Comparison of ENCODE assay signal across 21 mouse cellular contexts in genomic region chr5:27322895-27323792, GRCm38 (mm10).
DNase-seq lines count a peak whose midpoint lies in the region; ATAC-seq and TF ChIP-seq lines count a peak whose summit lies in the region.
"Had no signal": no experiment of that assay in that cellular context is flagged by ENCODE, and none has a peak within 500 bp of the region (broad histone marks: within the 10 kb centered on the region; RNA-seq: fewer than 3 reads in every experiment).

No protein-coding gene starts in this region.

- 77% methylated on average over 3 of the region's 3 CpGs for WGBS in forebrain, embryonic 13.5 days
- 77% methylated on average over 3 of the region's 3 CpGs for WGBS in forebrain, postnatal 0 days
- WGBS in hindbrain, embryonic 15.5 days = 64% methylated on average over 3 of the region's 3 CpGs
- 86% methylated on average over 3 of the region's 3 CpGs for WGBS in hindbrain, embryonic 10.5 days
- 53% methylated on average over 3 of the region's 3 CpGs for WGBS in midbrain, embryonic 15.5 days
- WGBS in midbrain, embryonic 10.5 days = 86% methylated on average over 3 of the region's 3 CpGs

- TF ChIP-seq CTCF in forebrain, postnatal 0 days (IDR thresholded peaks at IDR 0.05; ENCODE audit: low read depth) = no peak

- no peak overlapping the region for H3K9ac ChIP-seq in forebrain, embryonic 13.5 days
- H3K9ac ChIP-seq in forebrain, postnatal 0 days = no peak overlapping the region
- H3K9ac ChIP-seq in hindbrain, embryonic 15.5 days = no peak overlapping the region
- no peak overlapping the region for H3K9ac ChIP-seq in midbrain, embryonic 15.5 days
- H3K9ac ChIP-seq: embryonic facial prominence, embryonic 15.5 days; limb, embryonic 15.5 days; liver, embryonic 15.5 days had no signal

- H3K4me3 ChIP-seq in forebrain, embryonic 13.5 days = no peak overlapping the region
- no peak overlapping the region for H3K4me3 ChIP-seq in forebrain, postnatal 0 days (ENCODE audit: low read depth, low read length)
- H3K4me3 ChIP-seq in hindbrain, embryonic 15.5 days = no peak overlapping the region
- H3K4me3 ChIP-seq in hindbrain, embryonic 10.5 days = no peak overlapping the region
- H3K4me3 ChIP-seq in midbrain, embryonic 15.5 days = no peak overlapping the region
- no peak overlapping the region for H3K4me3 ChIP-seq in midbrain, embryonic 10.5 days
- H3K4me3 ChIP-seq: embryonic facial prominence, embryonic 15.5 days; limb, embryonic 15.5 days; liver, embryonic 15.5 days had no signal

- H3K4me2 ChIP-seq in forebrain, embryonic 13.5 days = no peak overlapping the region
- H3K4me2 ChIP-seq in forebrain, postnatal 0 days (ENCODE audit: low read depth) = no peak overlapping the region
- H3K4me2 ChIP-seq in hindbrain, embryonic 15.5 days = no peak overlapping the region
- H3K4me2 ChIP-seq in midbrain, embryonic 15.5 days = no peak overlapping the region
- H3K4me2 ChIP-seq: embryonic facial prominence, embryonic 15.5 days; heart, embryonic 11.5 days; limb, embryonic 15.5 days; liver, embryonic 15.5 days had no signal

- 0 out of 2 replicates have a peak overlapping the region, but pooled peaks have one; percentile 10 for H3K27ac ChIP-seq in forebrain, embryonic 13.5 days
- no peak overlapping the region for H3K27ac ChIP-seq in forebrain, postnatal 0 days (ENCODE audit: low read depth, low read length)
- peak overlapping the region; percentile 22; the same call in 1 of the 2 replicates for H3K27ac ChIP-seq in hindbrain, embryonic 15.5 days (replicated peaks)
- no peak overlapping the region for H3K27ac ChIP-seq in hindbrain, embryonic 10.5 days
- 0 out of 2 replicates have a peak overlapping the region, but pooled peaks have one; percentile 10 for H3K27ac ChIP-seq in midbrain, embryonic 15.5 days
- no peak overlapping the region for H3K27ac ChIP-seq in midbrain, embryonic 10.5 days (replicated peaks)
- H3K27ac ChIP-seq: embryonic facial prominence, embryonic 15.5 days; limb, embryonic 15.5 days; liver, embryonic 15.5 days had no signal

- no peaks in the 10 kb centered on the region for H3K27me3 ChIP-seq in forebrain, embryonic 13.5 days
- no peaks in the 10 kb centered on the region for H3K27me3 ChIP-seq in forebrain, postnatal 0 days (ENCODE audit: insufficient read depth, low read length)
- H3K27me3 ChIP-seq in hindbrain, embryonic 15.5 days = no peaks in the 10 kb centered on the region
- no peaks in the 10 kb centered on the region for H3K27me3 ChIP-seq in hindbrain, embryonic 10.5 days (ENCODE audit: insufficient read depth, poor library complexity, severe bottlenecking)
- H3K27me3 ChIP-seq in midbrain, embryonic 15.5 days (replicated peaks) = no peaks in the 10 kb centered on the region
- H3K27me3 ChIP-seq in midbrain, embryonic 10.5 days (ENCODE audit: low read depth, poor library complexity, severe bottlenecking) = no peaks in the 10 kb centered on the region
- H3K27me3 ChIP-seq: embryonic facial prominence, embryonic 15.5 days; limb, embryonic 15.5 days; liver, embryonic 15.5 days had no signal

- peak; percentile 48; the same call in 1 of the 2 replicates for ATAC-seq in forebrain, embryonic 13.5 days
- ATAC-seq in forebrain, postnatal 0 days = no peak
- ATAC-seq in hindbrain, embryonic 15.5 days (ENCODE audit: low FRiP score, low read depth) = 0 out of 2 replicates have a peak, but pooled peaks have one; percentile 34
- peak; percentile 53 for ATAC-seq in midbrain, embryonic 15.5 days (replicated peaks)
- ATAC-seq: lung, postnatal 0 days had no signal

- H3K4me1 ChIP-seq in forebrain, embryonic 13.5 days = no peaks in the 10 kb centered on the region
- no peaks in the 10 kb centered on the region for H3K4me1 ChIP-seq in forebrain, postnatal 0 days (ENCODE audit: insufficient read depth)
- H3K4me1 ChIP-seq in hindbrain, embryonic 15.5 days (replicated peaks) = peaks cover 9% of the 10 kb centered on the region; the same call in 1 of the 2 replicates
- no peaks in the 10 kb centered on the region for H3K4me1 ChIP-seq in hindbrain, embryonic 10.5 days (replicated peaks)
- H3K4me1 ChIP-seq in midbrain, embryonic 15.5 days = peaks cover 5% of the 10 kb centered on the region; the same call in 1 of the 2 replicates
- no peaks in the 10 kb centered on the region for H3K4me1 ChIP-seq in midbrain, embryonic 10.5 days
- H3K4me1 ChIP-seq: embryonic facial prominence, embryonic 15.5 days; limb, embryonic 15.5 days; liver, embryonic 15.5 days had no signal

- DNase-seq in forebrain, postnatal 0 days = no peak
- DNase-seq in hindbrain, embryonic 10.5 days (ENCODE audit: low spot score) = no peak
- DNase-seq in midbrain, embryonic 10.5 days (ENCODE audit: low spot score) = no peak
- peak; percentile 55 for DNase-seq in telencephalon, adult 2 months (ENCODE audit: low read depth, low spot score)
- DNase-seq in kidney, adult 11 months = no peak
- DNase-seq: adrenal gland, postnatal 25 days; cerebellum, adult 2 months; cerebellum, postnatal 36 days; heart, postnatal 10 days; kidney, adult 9 months; kidney, postnatal 25 days; layer of hippocampus, postnatal 36 days; thymus, postnatal 36 days had no signal

- H3K9me3 ChIP-seq in forebrain, embryonic 13.5 days (replicated peaks) = no peaks in the 10 kb centered on the region
- H3K9me3 ChIP-seq in forebrain, postnatal 0 days (ENCODE audit: low read length) = no peaks in the 10 kb centered on the region
- H3K9me3 ChIP-seq in hindbrain, embryonic 15.5 days = no peaks in the 10 kb centered on the region
- H3K9me3 ChIP-seq in hindbrain, embryonic 10.5 days = no peaks in the 10 kb centered on the region
- H3K9me3 ChIP-seq in midbrain, embryonic 15.5 days = no peaks in the 10 kb centered on the region
- H3K9me3 ChIP-seq in midbrain, embryonic 10.5 days (replicated peaks) = no peaks in the 10 kb centered on the region
- H3K9me3 ChIP-seq: embryonic facial prominence, embryonic 15.5 days; limb, embryonic 15.5 days; liver, embryonic 15.5 days had no signal

- no peaks in the 10 kb centered on the region for H3K36me3 ChIP-seq in forebrain, embryonic 13.5 days (ENCODE audit: poor library complexity, severe bottlenecking)
- no peaks in the 10 kb centered on the region for H3K36me3 ChIP-seq in forebrain, postnatal 0 days (ENCODE audit: insufficient read depth)
- H3K36me3 ChIP-seq in hindbrain, embryonic 15.5 days = no peaks in the 10 kb centered on the region
- no peaks in the 10 kb centered on the region for H3K36me3 ChIP-seq in hindbrain, embryonic 10.5 days
- no peaks in the 10 kb centered on the region for H3K36me3 ChIP-seq in midbrain, embryonic 15.5 days (replicated peaks)
- H3K36me3 ChIP-seq in midbrain, embryonic 10.5 days = no peaks in the 10 kb centered on the region
- H3K36me3 ChIP-seq: embryonic facial prominence, embryonic 15.5 days; limb, embryonic 15.5 days; liver, embryonic 15.5 days had no signal

Comparison
In these comparisons a context has a peak if more than half of its experiments do, and no peak if none do; other contexts are left out.
1. H3K27ac ChIP-seq: peak in forebrain, embryonic 13.5 days (single experiment), hindbrain, embryonic 15.5 days (single experiment) and midbrain, embryonic 15.5 days (single experiment); none in forebrain, postnatal 0 days (single experiment), hindbrain, embryonic 10.5 days (single experiment) and midbrain, embryonic 10.5 days (single experiment).